In the genomic region with DNA sequence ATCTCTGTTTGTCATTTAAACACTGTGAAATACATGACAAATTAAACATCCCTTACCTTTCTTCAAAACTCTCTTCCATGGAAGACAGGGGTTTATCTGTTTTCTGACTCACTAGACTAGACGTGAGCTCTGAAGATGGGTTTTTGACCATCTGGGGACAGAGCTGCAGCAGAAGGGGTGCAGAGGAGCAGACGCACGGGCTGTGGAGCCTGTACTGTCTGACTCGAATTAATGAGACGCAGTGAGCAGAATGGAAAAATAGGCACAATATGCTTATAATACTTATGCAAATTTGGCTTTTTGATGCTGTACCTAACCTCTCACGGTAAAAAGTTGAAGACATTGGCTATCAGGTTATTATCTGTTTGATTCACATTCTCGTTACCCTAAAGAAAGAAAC, we compare ENCODE assay signal across 16 mouse cellular contexts. TPM values are rescaled to one million over a fixed set of nuclear protein-coding genes. Genes with fewer than 3 reads are reported as not detected.
A peak's percentile ranks its signal among the peaks of the same experiment; 100 is the strongest.
DNase-seq lines count a peak whose midpoint lies in the region; ATAC-seq and TF ChIP-seq lines count a peak whose summit lies in the region.
"Had no signal": no experiment of that assay in that cellular context is flagged by ENCODE, and none has a peak within 500 bp of the region (broad histone marks: within the 10 kb centered on the region; RNA-seq: fewer than 3 reads in every experiment).

No protein-coding gene starts in this region.

- no peak overlapping the region for H3K4me3 ChIP-seq in hindbrain, embryonic 11.5 days (ENCODE audit: low read depth, low read length)
- no peak overlapping the region for H3K4me3 ChIP-seq in hindbrain, embryonic 10.5 days
- H3K4me3 ChIP-seq in cortical plate, adult 2 months (ENCODE audit: insufficient read depth, low read length) = peak overlapping the region; percentile 80
- H3K4me3 ChIP-seq in forebrain, postnatal 0 days (ENCODE audit: low read depth, low read length) = peak overlapping the region; percentile 72
- H3K4me3 ChIP-seq in midbrain, embryonic 12.5 days = peak overlapping the region; percentile 67
- H3K4me3 ChIP-seq: erythroblast, embryonic 14.5 days had no signal

- H3K4me2 ChIP-seq in hindbrain, embryonic 11.5 days (replicated peaks; ENCODE audit: low read depth, low read length) = no peak overlapping the region
- H3K4me2 ChIP-seq in forebrain, postnatal 0 days (ENCODE audit: low read depth) = peak overlapping the region; percentile 85
- H3K4me2 ChIP-seq in midbrain, embryonic 12.5 days (replicated peaks) = peak overlapping the region; percentile 79

- TF ChIP-seq POLR2A in cortical plate, adult 2 months (IDR thresholded peaks at IDR 0.05; ENCODE audit: extremely low read depth, insufficient read depth, low read length) = no peak

- H3K27me3 ChIP-seq in hindbrain, embryonic 11.5 days (ENCODE audit: control insufficient read depth, insufficient read depth, low read length) = peaks cover 12% of the 10 kb centered on the region
- H3K27me3 ChIP-seq in hindbrain, embryonic 10.5 days (ENCODE audit: insufficient read depth, poor library complexity, severe bottlenecking) = peaks cover 72% of the 10 kb centered on the region
- no peaks in the 10 kb centered on the region for H3K27me3 ChIP-seq in forebrain, postnatal 0 days (ENCODE audit: insufficient read depth, low read length)
- H3K27me3 ChIP-seq in midbrain, embryonic 12.5 days = peaks cover 12% of the 10 kb centered on the region; the same call in 1 of the 2 replicates

- no peak for ATAC-seq in hindbrain, embryonic 11.5 days (ENCODE audit: low FRiP score)
- ATAC-seq in forebrain, postnatal 0 days = no peak
- ATAC-seq in midbrain, embryonic 12.5 days (ENCODE audit: low FRiP score, low read depth) = no peak

- no peaks in the 10 kb centered on the region for H3K9me3 ChIP-seq in hindbrain, embryonic 11.5 days (ENCODE audit: control insufficient read depth, low read length)
- H3K9me3 ChIP-seq in hindbrain, embryonic 10.5 days = no peaks in the 10 kb centered on the region
- no peaks in the 10 kb centered on the region for H3K9me3 ChIP-seq in forebrain, postnatal 0 days (ENCODE audit: low read length)
- no peaks in the 10 kb centered on the region for H3K9me3 ChIP-seq in midbrain, embryonic 12.5 days
- H3K9me3 ChIP-seq: stomach, embryonic 15.5 days had no signal

- no peak overlapping the region for H3K27ac ChIP-seq in hindbrain, embryonic 11.5 days (ENCODE audit: low read depth, low read length)
- H3K27ac ChIP-seq in hindbrain, embryonic 10.5 days = no peak overlapping the region
- H3K27ac ChIP-seq in cortical plate, adult 2 months (ENCODE audit: insufficient read depth, low read length) = no peak overlapping the region
- peak overlapping the region; percentile 77; the same call in 1 of the 2 replicates for H3K27ac ChIP-seq in forebrain, postnatal 0 days (ENCODE audit: low read depth, low read length)
- H3K27ac ChIP-seq in midbrain, embryonic 12.5 days (replicated peaks) = no peak overlapping the region
- H3K27ac ChIP-seq: liver, embryonic 14.5 days; stomach, embryonic 15.5 days had no signal

- no peaks in the 10 kb centered on the region for H3K36me3 ChIP-seq in hindbrain, embryonic 11.5 days (ENCODE audit: control insufficient read depth, insufficient read depth, low read length)
- H3K36me3 ChIP-seq in hindbrain, embryonic 10.5 days = no peaks in the 10 kb centered on the region
- H3K36me3 ChIP-seq in forebrain, postnatal 0 days (ENCODE audit: insufficient read depth) = no peaks in the 10 kb centered on the region
- H3K36me3 ChIP-seq in midbrain, embryonic 12.5 days = no peaks in the 10 kb centered on the region
- H3K36me3 ChIP-seq: stomach, embryonic 15.5 days had no signal

- TF ChIP-seq CTCF in cortical plate, adult 2 months (IDR thresholded peaks at IDR 0.05; ENCODE audit: extremely low read depth, insufficient read depth, low read length) = no peak
- no peak for TF ChIP-seq CTCF in forebrain, postnatal 0 days (IDR thresholded peaks at IDR 0.05; ENCODE audit: low read depth)

- peak; percentile 12 for DNase-seq in hindbrain, embryonic 11.5 days (ENCODE audit: low spot score)
- DNase-seq in hindbrain, embryonic 10.5 days (ENCODE audit: low spot score) = no peak
- DNase-seq in forebrain, postnatal 0 days = peak; percentile 36
- DNase-seq in urinary bladder, postnatal 25 days (ENCODE audit: low spot score) = no peak
- no peak for DNase-seq in heart, postnatal 14 days
- no peak for DNase-seq in adrenal gland, adult 2 months
- DNase-seq: kidney, adult 9 months; right cerebral cortex, postnatal 25 days; thymus, postnatal 4 days had no signal

- intact Hi-C loops in heart, postnatal 14 days (cut with DNase I) = no loop called here

- H3K9ac ChIP-seq in hindbrain, embryonic 11.5 days (ENCODE audit: low read depth, low read length) = no peak overlapping the region
- H3K9ac ChIP-seq in forebrain, postnatal 0 days = peak overlapping the region; percentile 65
- H3K9ac ChIP-seq in midbrain, embryonic 12.5 days (replicated peaks) = 0 out of 2 replicates have a peak overlapping the region, but pooled peaks have one; percentile 70
- H3K9ac ChIP-seq: liver, embryonic 14.5 days; stomach, embryonic 15.5 days had no signal

- 39% methylated on average over 7 of the region's 7 CpGs for WGBS in hindbrain, embryonic 11.5 days
- 40% methylated on average over 7 of the region's 7 CpGs for WGBS in hindbrain, embryonic 10.5 days
- 11% methylated on average over 7 of the region's 7 CpGs for WGBS in forebrain, postnatal 0 days
- WGBS in midbrain, embryonic 12.5 days = 24% methylated on average over 7 of the region's 7 CpGs

- H3K4me1 ChIP-seq in hindbrain, embryonic 11.5 days (replicated peaks; ENCODE audit: control insufficient read depth, insufficient read depth, low read length) = no peaks in the 10 kb centered on the region
- H3K4me1 ChIP-seq in hindbrain, embryonic 10.5 days (replicated peaks) = peaks cover 23% of the 10 kb centered on the region
- no peaks in the 10 kb centered on the region for H3K4me1 ChIP-seq in cortical plate, adult 2 months (ENCODE audit: control insufficient read depth, insufficient read depth, low read length)
- H3K4me1 ChIP-seq in forebrain, postnatal 0 days (ENCODE audit: insufficient read depth) = no peaks in the 10 kb centered on the region
- peaks cover 23% of the 10 kb centered on the region for H3K4me1 ChIP-seq in midbrain, embryonic 12.5 days

RNA-seq across cellular contexts. Expression of a gene that starts 1.2 kb away (rescaled TPM):
- 4.4 and 4.7 TPM in 2 replicates for polyA plus RNA-seq in hindbrain, embryonic 11.5 days (2014; fragmentation: Nextera tagmentation; extraction: Ambion mirVana)
- polyA plus RNA-seq in hindbrain, embryonic 10.5 days (2016; fragmentation: Nextera tagmentation; extraction: Ambion mirVana) = 1.4 and 3.7 TPM in 2 replicates
- polyA plus RNA-seq in cortical plate, adult 2 months (2012; rRNA removed) = 21.7 and 22.9 TPM in 2 replicates
- total RNA-seq in forebrain, postnatal 0 days (2014; rRNA removed) = 111 and 115 TPM in 2 replicates
- 40.1 and 63.1 TPM in 2 replicates for polyA plus RNA-seq in forebrain, postnatal 0 days (2015; fragmentation: Nextera tagmentation; extraction: Ambion mirVana)
- polyA plus RNA-seq in midbrain, embryonic 12.5 days (2016; fragmentation: Nextera tagmentation; extraction: Ambion mirVana) = 23.8 and 32.2 TPM in 2 replicates
- under 1 TPM; 0.32 to 0.33 TPM for total RNA-seq in heart, postnatal 14 days (2021)
- total RNA-seq in adrenal gland, adult 2 months (2021) = not detected
- polyA plus RNA-seq in adrenal gland, adult 2 months (2012; rRNA removed) = not detected in 2 replicates
- total RNA-seq: MEL had no signal
- polyA plus RNA-seq: C2C12; erythroblast, embryonic 14.5 days had no signal

Comparison
In these comparisons a context has a peak if more than half of its experiments do, and no peak if none do; other contexts are left out.
1. DNase-seq: peak in hindbrain, embryonic 11.5 days (single experiment) and forebrain, postnatal 0 days (single experiment); none in hindbrain, embryonic 10.5 days (single experiment), urinary bladder, postnatal 25 days (single experiment), heart, postnatal 14 days (0 of 2) and adrenal gland, adult 2 months (single experiment).
2. H3K4me3 ChIP-seq: peak in cortical plate, adult 2 months (single experiment), forebrain, postnatal 0 days (single experiment) and midbrain, embryonic 12.5 days (single experiment); none in hindbrain, embryonic 11.5 days (single experiment) and hindbrain, embryonic 10.5 days (single experiment).